Mouse (Mus musculus) CH12F3 (cell line): ENCODE results near the gene Arhgdia.
"Not testable (repeated sequence)": the region's sequence is repeated elsewhere in the genome, so short reads cannot be mapped to it uniquely, and the experiment has no call there.

Experiments
- in situ Hi-C: fragments of 300-500 bp; cut with MboI; formaldehyde crosslinking; loops from 2 replicates; pipeline ENCODE4 v1.14.3; 2020; ENCODE audit warnings: low sequenced_read_pairs

Arhgdia gene

GRCm38 (mm10) chr11:120579316-120580107, 1.9 kb downstream of the Arhgdia start:
- in situ Hi-C loops: no loop called here

DNA sequence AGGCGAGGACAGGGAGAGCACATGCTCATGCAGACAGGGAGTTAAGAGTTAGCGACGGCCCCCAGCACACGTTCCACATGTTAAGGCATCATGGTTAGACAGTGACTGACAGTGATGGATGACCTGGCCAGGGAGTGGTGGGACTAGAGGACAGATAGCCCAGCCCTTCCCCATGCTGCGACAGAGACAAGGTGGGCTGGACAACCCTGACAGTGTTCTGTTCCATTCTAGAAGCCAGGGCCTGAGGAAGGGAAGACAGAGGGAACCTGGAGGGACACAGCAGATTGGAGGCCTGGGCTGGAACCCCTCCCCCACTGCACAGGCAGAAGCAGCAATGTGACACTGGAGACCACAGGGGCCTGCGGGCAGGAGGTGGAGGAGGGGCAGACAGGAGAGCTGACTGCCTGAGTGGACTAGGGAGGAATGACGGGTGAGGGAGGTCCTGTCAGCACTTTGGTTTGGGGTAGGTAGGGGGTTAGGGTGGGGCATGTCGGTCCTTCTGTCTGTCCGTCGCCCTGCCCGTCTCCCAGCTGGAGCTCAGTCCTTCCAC, 2.7 kb downstream of the Arhgdia start:
- in situ Hi-C loops: no loop called here

- in situ Hi-C loops: no loop called here
Observed at GRCm38 (mm10) chr11:120578024-120578693, 3.3 kb downstream of the Arhgdia start.

DNA sequence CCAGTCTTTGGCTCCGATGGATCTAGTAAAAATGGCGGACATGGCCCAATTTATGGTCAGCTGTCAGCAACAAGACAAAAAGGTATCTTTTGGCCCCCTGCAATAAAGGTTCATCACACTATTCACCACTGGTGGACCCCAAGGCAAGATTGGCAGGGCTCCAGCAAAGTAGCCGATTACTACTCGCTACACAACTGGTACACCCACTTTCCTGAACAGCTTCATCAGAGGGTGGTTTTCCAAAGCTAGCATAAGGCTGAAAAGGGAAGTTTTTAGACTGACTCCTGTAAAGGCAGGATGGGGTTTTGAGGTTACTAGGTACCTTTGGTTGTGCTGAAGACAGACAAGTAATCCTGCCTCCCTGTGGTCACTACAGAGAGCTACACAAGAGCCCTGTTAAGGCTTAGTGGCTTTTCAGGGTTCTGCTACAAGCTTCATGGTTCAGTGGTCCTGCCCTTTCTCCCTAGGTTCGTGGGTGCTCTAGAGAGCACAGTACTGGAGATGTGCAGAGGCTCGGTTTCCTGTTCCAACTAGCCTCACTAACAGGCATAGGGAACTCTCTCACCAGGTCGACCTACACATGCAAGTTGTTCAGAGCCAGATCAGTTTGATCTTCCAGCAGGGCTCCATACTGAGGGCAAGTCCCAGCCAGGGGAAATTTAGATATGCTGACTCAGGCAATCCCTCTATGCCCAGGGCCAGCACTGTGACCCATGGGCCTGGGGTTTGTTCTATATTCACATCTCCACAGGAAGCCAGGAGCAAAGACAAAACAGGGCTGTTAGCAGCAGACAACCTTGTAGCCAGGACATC, 4.0 kb downstream of the Arhgdia start:
- in situ Hi-C loops: no loop called here

DNA sequence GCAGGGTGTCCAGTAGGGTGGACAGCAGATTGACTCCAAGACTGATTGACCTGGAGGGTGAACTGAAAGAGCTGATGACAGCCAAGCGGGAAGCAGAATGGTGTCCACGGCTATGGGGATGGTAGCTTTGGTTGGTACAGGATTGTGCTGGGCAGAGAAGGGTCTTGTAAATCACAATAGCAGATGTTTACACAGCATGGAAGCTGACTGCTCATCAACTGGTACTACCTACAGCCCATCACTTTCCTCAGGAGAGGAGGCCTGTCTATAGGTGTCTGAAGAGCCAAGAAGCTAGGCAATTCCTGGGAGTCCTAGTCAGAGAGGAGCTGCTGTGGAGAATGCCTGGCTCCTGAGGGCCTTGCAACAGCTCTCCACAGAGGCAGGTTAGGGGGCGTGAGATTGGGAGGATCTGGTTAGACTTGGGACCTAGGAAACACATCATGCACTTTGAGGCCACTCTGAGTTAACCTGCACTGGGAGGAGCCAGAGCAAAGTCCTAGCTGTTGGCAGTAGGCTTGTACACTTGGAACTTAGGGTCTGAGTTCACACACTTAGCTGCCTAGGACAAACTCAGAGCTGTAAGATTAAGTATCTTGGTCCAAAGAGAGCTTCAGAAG, 5.0 kb downstream of the Arhgdia start:
- in situ Hi-C loops: no loop called here

GRCm38 (mm10) chr11:120575940-120576339, 5.5 kb downstream of the Arhgdia start:
- in situ Hi-C loops: no loop called here

GRCm38 (mm10) chr11:120575046-120575445, 6.4 kb downstream of the Arhgdia start:
- in situ Hi-C loops: no loop called here

DNA sequence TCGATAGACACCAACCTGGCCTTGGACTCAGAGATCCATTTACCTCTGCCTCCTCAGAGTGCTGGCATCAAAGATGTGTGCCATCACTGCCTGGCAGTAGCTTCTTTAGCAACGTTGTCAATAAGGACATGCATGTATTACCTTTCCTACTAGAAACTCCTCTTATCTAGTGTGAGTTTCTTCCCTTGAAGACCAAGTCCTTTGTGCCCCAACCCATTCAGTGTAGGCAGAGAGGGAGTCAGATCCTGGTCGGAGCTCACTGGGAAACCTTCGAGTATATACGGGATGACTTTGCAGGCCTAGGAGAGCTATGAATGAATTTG, 7.2 kb downstream of the Arhgdia start:
- in situ Hi-C loops: no loop called here

DNA sequence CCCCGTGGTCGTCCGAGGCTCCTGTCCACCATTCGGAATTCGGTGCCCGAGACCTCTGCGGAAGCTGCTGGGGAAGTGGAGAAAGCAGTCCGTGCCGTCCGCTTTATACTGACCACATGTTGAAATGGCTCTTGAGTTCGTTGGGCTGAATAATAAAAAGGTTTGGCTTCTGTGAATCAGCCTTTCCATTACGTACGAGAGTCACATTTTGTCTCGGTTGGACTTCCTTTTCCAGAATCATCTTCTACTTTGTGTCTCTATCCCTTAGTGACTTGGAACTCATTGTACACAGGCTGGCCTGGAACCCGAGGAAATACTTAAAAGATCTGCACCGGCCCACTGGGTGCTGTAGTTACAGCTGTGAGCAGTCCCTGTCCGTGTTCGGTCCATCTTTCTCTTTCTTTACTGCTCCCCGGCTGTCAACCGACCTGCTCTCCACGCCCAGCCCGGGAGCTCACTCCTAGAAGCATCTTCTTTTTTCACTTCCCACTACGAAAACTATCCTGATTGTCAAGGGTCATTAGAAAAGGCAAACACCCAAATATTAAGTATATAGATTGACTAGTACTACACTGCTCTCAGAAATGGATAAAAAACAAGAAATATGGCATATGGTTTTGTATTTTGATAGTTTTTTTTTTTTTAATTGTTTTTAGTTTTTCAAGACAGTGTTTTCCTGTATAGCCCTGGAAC, 7.7 kb downstream of the Arhgdia start:
- in situ Hi-C loops: no loop called here

DNA sequence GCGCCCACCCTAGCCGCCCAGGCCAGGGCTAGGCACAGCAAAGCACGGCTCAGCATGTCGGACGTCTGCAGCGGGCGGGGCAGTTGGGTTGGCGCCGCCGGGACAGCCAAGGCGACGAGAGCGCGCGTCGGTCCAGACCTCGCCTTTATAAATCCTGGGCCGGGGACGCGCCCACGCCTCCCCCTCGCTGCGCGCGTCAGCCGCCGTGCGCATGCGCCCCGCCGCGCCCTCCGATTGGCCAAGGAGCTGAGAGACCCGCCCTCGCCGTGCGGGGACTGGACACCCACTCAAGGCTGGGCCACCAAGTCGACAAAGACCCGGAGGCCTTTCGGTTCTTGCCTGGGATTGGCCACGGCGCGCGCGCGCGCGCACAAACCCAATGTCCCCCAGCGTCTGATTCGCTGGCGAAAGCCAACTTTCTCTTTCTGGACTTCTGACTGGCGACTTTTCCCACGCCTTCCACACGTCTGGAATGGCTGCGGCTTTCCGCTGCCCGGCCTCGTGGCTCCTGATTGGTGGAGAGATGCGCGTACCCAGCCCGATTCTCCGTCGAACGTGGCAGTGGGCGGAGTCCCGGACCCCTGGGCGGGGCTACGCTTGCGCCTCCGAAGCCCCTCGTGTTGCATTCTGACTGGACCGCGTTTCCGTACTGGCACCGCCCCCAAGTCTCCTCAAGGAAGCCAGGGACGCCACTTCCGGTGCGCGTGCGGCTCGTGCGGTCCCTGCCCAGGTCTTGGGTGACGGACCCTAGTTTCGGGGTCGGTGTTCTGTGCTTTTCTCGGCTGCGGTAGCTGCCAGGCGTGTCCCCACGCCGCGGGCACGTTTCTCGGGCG, 8.5 kb downstream of the Arhgdia start, which contains the start of gene P4hb:
TSS of gene P4hb (minus strand) at position 502 of the 833 bp plus-strand sequence.
- in situ Hi-C loops: no loop called here

GRCm38 (mm10) chr11:120572417-120572751, 9.0 kb downstream of the Arhgdia start:
- in situ Hi-C loops: no loop called here

- in situ Hi-C loops: no loop called here
Observed at GRCm38 (mm10) chr11:120571754-120572416, 9.5 kb downstream of the Arhgdia start.

DNA sequence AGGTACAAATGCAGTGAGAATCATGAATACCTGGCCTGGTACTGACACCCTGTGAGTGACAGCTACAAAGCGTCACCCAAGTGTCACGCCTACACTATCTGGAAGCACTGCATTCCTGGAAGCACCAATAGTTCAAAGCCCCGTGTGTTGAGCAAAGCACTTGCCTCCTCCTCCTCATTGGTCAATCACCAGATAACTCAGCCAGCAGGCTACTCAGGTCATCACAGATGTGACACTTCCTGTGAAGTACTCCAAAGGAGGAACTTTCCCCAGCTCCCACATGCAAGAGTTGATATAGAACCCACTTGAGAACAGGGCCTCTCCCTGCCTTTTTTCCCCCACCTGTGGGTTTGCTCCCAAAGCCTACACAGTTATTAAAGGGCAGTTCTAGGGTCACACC, 10.3 kb downstream of the Arhgdia start:
- in situ Hi-C loops: no loop called here

- in situ Hi-C loops: no loop called here
Observed at GRCm38 (mm10) chr11:120568324-120568723, 13.1 kb downstream of the Arhgdia start.

DNA sequence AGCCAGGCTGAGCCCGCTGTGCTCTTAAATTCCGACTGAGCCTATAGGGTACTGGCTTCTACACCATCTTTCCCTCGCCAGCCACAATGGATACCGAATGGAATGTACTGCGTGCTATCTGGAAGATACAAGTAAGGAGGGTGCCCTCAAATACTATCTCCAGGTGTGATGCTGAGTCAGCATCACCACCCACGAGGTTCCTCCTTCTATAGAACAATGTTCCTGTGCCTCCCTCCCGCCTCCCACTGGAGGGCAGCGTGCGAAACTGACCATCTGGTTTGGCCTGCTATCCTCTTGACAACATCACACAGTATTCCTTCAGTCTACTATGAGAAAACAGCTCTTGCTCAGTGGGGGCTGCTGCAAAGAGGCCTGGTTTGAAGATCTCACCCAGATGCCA, 16.3 kb downstream of the Arhgdia start:
- in situ Hi-C loops: no loop called here

- in situ Hi-C loops: no loop called here
Observed at GRCm38 (mm10) chr11:120562949-120563348, 18.5 kb downstream of the Arhgdia start.

DNA sequence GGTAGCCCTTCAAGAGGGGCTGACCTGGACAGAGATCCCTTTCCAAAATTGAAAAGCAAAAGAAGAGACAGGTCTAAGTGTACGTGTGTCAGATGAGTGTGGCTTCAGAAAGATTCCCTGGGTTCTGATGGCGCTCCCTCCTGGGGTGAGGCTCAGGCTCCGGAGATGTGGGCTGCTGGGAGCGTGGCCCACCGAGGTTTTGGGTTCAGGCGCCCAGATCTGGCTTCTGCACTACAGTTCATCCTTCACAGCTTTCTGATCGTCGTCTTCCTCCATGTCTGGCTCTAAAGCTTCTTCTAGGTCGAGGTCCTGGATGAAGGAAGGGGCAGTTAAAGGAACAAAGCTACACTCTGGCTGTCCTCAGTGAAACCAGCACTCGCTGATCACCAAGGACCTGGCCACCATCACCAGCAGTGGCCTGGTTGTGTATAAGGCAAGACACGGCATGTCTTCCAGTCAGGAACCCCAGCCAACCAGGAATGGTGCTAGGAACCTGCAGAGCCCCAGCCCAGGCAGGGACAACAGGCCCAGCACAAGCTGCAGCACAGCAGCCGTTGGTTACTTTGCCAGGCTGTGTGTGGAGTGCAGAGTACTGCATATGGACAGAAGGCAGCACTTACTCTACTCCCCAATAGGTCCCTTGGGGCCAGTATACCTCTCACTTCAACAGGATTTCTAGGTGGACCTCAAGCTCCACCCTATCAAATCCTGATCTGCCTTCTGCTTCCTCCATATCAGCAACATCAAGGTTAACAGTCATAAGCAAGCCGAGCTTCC, 20.3 kb downstream of the Arhgdia start:
- in situ Hi-C loops: no loop called here

DNA sequence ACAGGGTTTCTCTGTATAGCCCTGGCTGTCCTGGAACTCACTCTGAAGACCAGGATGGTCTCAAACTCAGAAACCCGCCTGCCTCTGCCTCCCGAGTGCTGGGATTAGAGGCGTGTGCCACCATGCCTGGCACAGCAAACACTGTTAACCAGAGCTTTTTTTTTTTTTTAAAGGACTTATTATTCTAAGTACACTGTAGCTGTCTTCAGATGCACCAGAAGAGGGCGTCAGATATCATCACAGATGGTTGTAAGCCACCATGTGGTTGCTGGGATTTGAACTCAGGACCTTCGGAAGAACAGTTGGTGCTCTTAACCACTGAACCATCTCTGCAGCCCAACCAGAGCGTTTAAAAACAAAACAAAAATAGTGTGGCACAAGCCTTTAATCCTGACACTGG, 22.6 kb downstream of the Arhgdia start:
- in situ Hi-C loops: not testable (repeated sequence)
